Mouse (Mus musculus): ENCODE results near the gene Srebf1. TPM values are rescaled to one million over a fixed set of nuclear protein-coding genes. Genes with fewer than 3 reads are reported as not detected.

Srebf1 gene
- polyA plus RNA-seq, 1 experiment from 2014 or later, result 56.7 TPM

GRCm38 (mm10) chr11:60185396-60186231 lies 36.8 kb downstream of the Srebf1 start:
- Histone ChIP-seq H3K36me3 (ENCODE audit: poor library complexity, severe bottlenecking) (peaks cover 57% of the 10 kb centered on the region), H3K4me1 (peaks cover 59% of the 10 kb centered on the region), H3K9ac (peak overlapping the region; percentile 50; the same call in 1 of the 2 replicates), H3K4me2 (peak overlapping the region; percentile 28; the same call in 1 of the 2 replicates), H3K9me3 (replicated peaks) (no peaks in the 10 kb centered on the region), H3K27ac (peak overlapping the region; percentile 83), H3K27me3 (no peaks in the 10 kb centered on the region), H3K4me3 (no peak overlapping the region)
- WGBS, result 78% methylated on average over 20 of the region's 20 CpGs
- ATAC-seq, result peak; percentile 42

- Histone ChIP-seq H3K36me3 (ENCODE audit: poor library complexity, severe bottlenecking) (peaks cover 50% of the 10 kb centered on the region), H3K9me3 (replicated peaks) (no peaks in the 10 kb centered on the region), H3K4me1 (peaks cover 68% of the 10 kb centered on the region), H3K4me2 (peak overlapping the region; percentile 28), H3K4me3 (no peak overlapping the region), H3K27ac (peak overlapping the region; percentile 83), H3K9ac (peak overlapping the region; percentile 50), H3K27me3 (no peaks in the 10 kb centered on the region)
- peak; percentile 17 for ATAC-seq
- WGBS, result 43% methylated on average over 22 of the region's 22 CpGs
These were observed 37.7 kb downstream of the Srebf1 start for GRCm38 (mm10) chr11:60184346-60185325.

- peak overlapping the region; percentile 29 for H3K4me2 ChIP-seq
- H3K4me3 ChIP-seq, result no peak overlapping the region
- peaks cover 31% of the 10 kb centered on the region for H3K36me3 ChIP-seq (ENCODE audit: poor library complexity, severe bottlenecking)
- peaks cover 87% of the 10 kb centered on the region for H3K4me1 ChIP-seq
- no peaks in the 10 kb centered on the region for H3K9me3 ChIP-seq (replicated peaks)
- peak overlapping the region; percentile 83 for H3K27ac ChIP-seq
- no peak for ATAC-seq
- WGBS, result 44% methylated on average over 2 of the region's 2 CpGs
- peak overlapping the region; percentile 17 for H3K9ac ChIP-seq
- no peaks in the 10 kb centered on the region for H3K27me3 ChIP-seq
These were observed 39.6 kb downstream of the Srebf1 start for GRCm38 (mm10) chr11:60182741-60183140.

GRCm38 (mm10) chr11:60182116-60182670 lies 40.2 kb downstream of the Srebf1 start:
- Histone ChIP-seq H3K27ac (peak overlapping the region; percentile 83), H3K4me2 (peak overlapping the region; percentile 29), H3K9me3 (replicated peaks) (no peaks in the 10 kb centered on the region), H3K4me1 (peaks cover 93% of the 10 kb centered on the region), H3K27me3 (no peaks in the 10 kb centered on the region), H3K4me3 (no peak overlapping the region), H3K36me3 (ENCODE audit: poor library complexity, severe bottlenecking) (peaks cover 25% of the 10 kb centered on the region), H3K9ac (peak overlapping the region; percentile 17)
- ATAC-seq, result no peak
- WGBS, result 76% methylated on average over 12 of the region's 12 CpGs

- Histone ChIP-seq H3K9me3 (replicated peaks) (no peaks in the 10 kb centered on the region), H3K27ac (peak overlapping the region; percentile 99), H3K4me3 (no peak overlapping the region), H3K36me3 (ENCODE audit: poor library complexity, severe bottlenecking) (0 out of 2 replicates have a peak, but pooled peaks cover 3% of the 10 kb centered on the region), H3K4me1 (peaks cover 92% of the 10 kb centered on the region), H3K27me3 (no peaks in the 10 kb centered on the region), H3K9ac (peak overlapping the region; percentile 89), H3K4me2 (peak overlapping the region; percentile 95)
- ATAC-seq, result no peak
These were observed 43.9 kb downstream of the Srebf1 start for GRCm38 (mm10) chr11:60178506-60178905.

GRCm38 (mm10) chr11:60178005-60178404 lies 44.4 kb downstream of the Srebf1 start:
- 42% methylated on average over 6 of the region's 6 CpGs for WGBS
- Histone ChIP-seq H3K4me2 (peak overlapping the region; percentile 95), H3K27ac (peak overlapping the region; percentile 99), H3K27me3 (no peaks in the 10 kb centered on the region), H3K4me3 (peak overlapping the region; percentile 69), H3K9ac (peak overlapping the region; percentile 89), H3K4me1 (peaks cover 92% of the 10 kb centered on the region), H3K36me3 (ENCODE audit: poor library complexity, severe bottlenecking) (0 out of 2 replicates have a peak, but pooled peaks cover 3% of the 10 kb centered on the region), H3K9me3 (replicated peaks) (no peaks in the 10 kb centered on the region)
- ATAC-seq, result no peak

- H3K4me2 ChIP-seq, result peak overlapping the region; percentile 95
- peak overlapping the region; percentile 69 for H3K4me3 ChIP-seq
- 0 out of 2 replicates have a peak, but pooled peaks cover 3% of the 10 kb centered on the region for H3K36me3 ChIP-seq (ENCODE audit: poor library complexity, severe bottlenecking)
- peak overlapping the region; percentile 99 for H3K27ac ChIP-seq
- WGBS, result under 1% methylated on average over 42 of the region's 42 CpGs
- no peaks in the 10 kb centered on the region for H3K9me3 ChIP-seq (replicated peaks)
- no peaks in the 10 kb centered on the region for H3K27me3 ChIP-seq
- ATAC-seq, result peak; percentile 80
- H3K9ac ChIP-seq, result peak overlapping the region; percentile 89
- H3K4me1 ChIP-seq, result peaks cover 91% of the 10 kb centered on the region
These were observed 45.3 kb downstream of the Srebf1 start for GRCm38 (mm10) chr11:60176975-60177657.

GRCm38 (mm10) chr11:60176182-60176974 lies 46.0 kb downstream of the Srebf1 start:
- Histone ChIP-seq H3K4me3 (peak overlapping the region; percentile 69), H3K36me3 (ENCODE audit: poor library complexity, severe bottlenecking) (0 out of 2 replicates have a peak, but pooled peaks cover 3% of the 10 kb centered on the region), H3K27me3 (no peaks in the 10 kb centered on the region), H3K9ac (peak overlapping the region; percentile 89), H3K4me1 (peaks cover 86% of the 10 kb centered on the region), H3K4me2 (peak overlapping the region; percentile 95), H3K27ac (peak overlapping the region; percentile 99), H3K9me3 (replicated peaks) (no peaks in the 10 kb centered on the region)
- peak; percentile 25 for ATAC-seq
- under 1% methylated on average over 64 of the region's 71 CpGs for WGBS

- Histone ChIP-seq H3K27ac (peak overlapping the region; percentile 99), H3K36me3 (ENCODE audit: poor library complexity, severe bottlenecking) (0 out of 2 replicates have a peak, but pooled peaks cover 3% of the 10 kb centered on the region), H3K9me3 (replicated peaks) (no peaks in the 10 kb centered on the region), H3K4me2 (peak overlapping the region; percentile 95), H3K4me3 (peak overlapping the region; percentile 69), H3K9ac (peak overlapping the region; percentile 89), H3K4me1 (peaks cover 78% of the 10 kb centered on the region), H3K27me3 (no peaks in the 10 kb centered on the region)
- ATAC-seq, result peak; percentile 52
- under 1% methylated on average over 55 of the region's 66 CpGs for WGBS
These were observed 46.8 kb downstream of the Srebf1 start for GRCm38 (mm10) chr11:60175371-60176181.

GRCm38 (mm10) chr11:60173606-60174184 lies 48.7 kb downstream of the Srebf1 start:
- H3K27ac ChIP-seq, result no peak overlapping the region; the same call in 1 of the 2 replicates
- no peak overlapping the region for H3K9ac ChIP-seq
- no peak overlapping the region for H3K4me3 ChIP-seq
- H3K27me3 ChIP-seq, result no peaks in the 10 kb centered on the region
- H3K4me1 ChIP-seq, result peaks cover 73% of the 10 kb centered on the region
- no peak for ATAC-seq
- 70% methylated on average over 10 of the region's 10 CpGs for WGBS
- no peak overlapping the region for H3K4me2 ChIP-seq
- no peaks in the 10 kb centered on the region for H3K9me3 ChIP-seq (replicated peaks)
- H3K36me3 ChIP-seq (ENCODE audit: poor library complexity, severe bottlenecking), result no peaks in the 10 kb centered on the region

All from forebrain, embryonic 13.5 days (tissue).